Mouse (Mus musculus) olfactory bulb, adult 2 months (tissue): ENCODE measurements around the gene Mphosph9.

ENCODE experiments used
- CTCF ChIP-seq: fragments of 200-500 bp; IDR thresholded peaks from 2 replicates; pipeline ENCODE4 v1.5.1; 2012; ENCODE audit warnings: low read depth, mild to moderate bottlenecking, low read length, moderate library complexity; ENCODE audit not compliant: insufficient read depth
- POLR2A ChIP-seq: fragments of 200-500 bp; IDR thresholded peaks from 2 replicates; pipeline ENCODE4 v1.6.1; 2012; ENCODE audit warnings: mild to moderate bottlenecking, low read depth, low read length, moderate library complexity; ENCODE audit not compliant: insufficient read depth

- TF ChIP-seq CTCF = no peak
- no peak for TF ChIP-seq POLR2A
Measured at GRCm38 (mm10) chr5:124290216-124290615, 37.6 kb downstream of the Mphosph9 start.
